Mouse (Mus musculus): ENCODE results near the gene Gm20388. TPM values are rescaled to one million over a fixed set of nuclear protein-coding genes. Genes with fewer than 3 reads are reported as not detected.
"Not testable (repeated sequence)": the region's sequence is repeated elsewhere in the genome, so short reads cannot be mapped to it uniquely, and the experiment has no call there.

The Gm20388 gene
- total RNA-seq, 2 experiments from 2014 or later: 5.8 TPM; not detected in 1

DNA sequence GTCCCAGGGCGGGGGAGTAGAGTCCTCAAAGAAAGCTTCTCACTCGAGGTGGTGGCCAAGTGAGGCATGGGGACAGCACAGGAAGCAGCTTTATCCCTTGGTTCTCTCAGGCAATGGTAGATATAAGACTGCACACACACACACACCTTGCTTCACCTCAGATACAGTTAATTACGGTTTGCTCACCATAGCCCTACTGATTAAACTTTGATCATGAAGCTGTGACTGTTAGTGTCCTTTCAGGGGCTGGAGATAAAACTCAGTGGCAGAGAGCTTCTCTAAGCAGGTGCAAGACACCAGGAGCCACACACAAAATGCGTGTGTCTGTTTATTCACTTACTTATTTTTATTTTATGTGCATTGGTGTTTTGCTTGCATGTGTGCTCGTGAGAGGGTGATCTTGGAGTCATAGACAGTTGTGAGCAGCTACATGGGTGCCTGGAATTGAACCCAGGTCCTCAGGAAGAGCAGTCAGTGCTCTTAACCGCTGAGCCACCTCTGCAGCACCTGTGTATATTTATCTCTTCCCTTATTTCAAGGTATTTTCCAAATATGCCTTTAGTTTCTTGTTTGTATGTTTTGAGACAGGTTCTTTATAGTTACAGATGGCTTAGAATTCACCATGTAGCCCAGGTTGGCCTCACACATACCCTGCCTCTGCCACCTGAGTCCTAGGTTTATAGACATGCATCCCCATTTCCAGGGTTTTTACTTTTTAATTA lies 3897.4 kb downstream of the Gm20388 start:
- no peak for DNase-seq

GRCm38 (mm10) chr8:123808671-123809070 lies 3898.0 kb downstream of the Gm20388 start:
- DNase-seq: no peak

DNA sequence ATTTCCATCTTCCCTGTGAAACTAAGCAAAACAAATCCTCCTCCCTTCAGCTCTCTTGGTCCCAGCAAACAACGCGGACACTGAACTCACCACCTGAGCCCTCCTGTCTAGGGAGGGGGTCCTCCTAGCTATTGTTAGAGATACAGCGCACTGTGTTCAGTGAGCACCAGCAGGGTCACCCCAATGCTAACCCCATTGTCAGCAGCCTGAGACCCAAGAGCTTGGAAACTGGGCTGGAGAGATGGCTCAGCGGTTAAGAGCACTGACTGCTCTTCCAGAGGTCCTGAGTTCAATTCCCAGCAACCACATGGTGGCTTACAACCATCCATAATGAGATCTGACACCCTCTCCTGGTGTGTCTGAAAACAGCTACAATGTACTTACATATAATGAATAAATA lies 3898.7 kb downstream of the Gm20388 start:
- DNase-seq: not testable (repeated sequence)

GRCm38 (mm10) chr8:123812227-123812626 lies 3901.6 kb downstream of the Gm20388 start:
- no peak for DNase-seq

GRCm38 (mm10) chr8:123813173-123813891 lies 3902.7 kb downstream of the Gm20388 start:
- DNase-seq: no peak

GRCm38 (mm10) chr8:123813892-123814266 lies 3903.2 kb downstream of the Gm20388 start:
- no peak for DNase-seq

DNA sequence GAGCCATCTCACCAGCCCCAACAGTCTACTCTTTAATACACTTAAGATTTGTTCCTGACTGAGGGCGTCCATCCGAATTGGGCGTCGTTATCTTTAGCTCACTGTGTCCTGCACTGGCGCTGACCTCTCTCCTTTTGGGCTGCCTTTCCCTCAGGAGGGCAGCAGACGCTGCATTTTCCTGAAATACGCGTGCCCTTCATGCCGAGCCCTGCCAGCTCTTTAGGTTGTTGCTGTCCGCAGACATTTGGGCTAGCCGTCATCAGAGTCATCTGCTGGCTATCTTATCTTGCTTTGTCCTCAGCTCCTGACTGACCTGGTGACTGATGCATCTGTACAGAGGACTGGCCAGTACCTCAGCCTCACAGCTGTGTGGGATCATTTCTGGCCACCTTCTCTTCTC lies 3904.7 kb downstream of the Gm20388 start:
- no peak for DNase-seq

- DNase-seq: no peak
Measured at GRCm38 (mm10) chr8:123816939-123817338, 3906.3 kb downstream of the Gm20388 start.

DNA sequence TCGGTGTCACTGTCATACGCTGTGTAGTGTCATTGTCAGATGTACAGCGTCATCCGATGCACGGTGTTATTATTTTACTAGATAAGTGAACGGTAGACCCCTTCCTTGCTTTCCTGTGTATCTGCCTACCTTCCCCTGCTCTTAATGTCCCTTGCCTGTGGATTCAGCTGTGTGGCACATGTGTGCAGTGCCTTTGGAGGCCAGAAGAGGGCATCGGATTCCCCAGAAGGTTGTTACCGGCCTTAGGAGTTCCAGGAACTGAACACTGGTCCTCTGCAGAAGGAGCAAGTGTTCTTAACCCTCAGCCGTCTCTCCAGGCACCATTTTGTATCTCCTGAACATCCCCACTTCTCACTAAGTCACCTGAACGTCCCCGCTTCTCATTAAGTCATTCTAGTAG lies 3907.1 kb downstream of the Gm20388 start:
- no peak for DNase-seq

DNA sequence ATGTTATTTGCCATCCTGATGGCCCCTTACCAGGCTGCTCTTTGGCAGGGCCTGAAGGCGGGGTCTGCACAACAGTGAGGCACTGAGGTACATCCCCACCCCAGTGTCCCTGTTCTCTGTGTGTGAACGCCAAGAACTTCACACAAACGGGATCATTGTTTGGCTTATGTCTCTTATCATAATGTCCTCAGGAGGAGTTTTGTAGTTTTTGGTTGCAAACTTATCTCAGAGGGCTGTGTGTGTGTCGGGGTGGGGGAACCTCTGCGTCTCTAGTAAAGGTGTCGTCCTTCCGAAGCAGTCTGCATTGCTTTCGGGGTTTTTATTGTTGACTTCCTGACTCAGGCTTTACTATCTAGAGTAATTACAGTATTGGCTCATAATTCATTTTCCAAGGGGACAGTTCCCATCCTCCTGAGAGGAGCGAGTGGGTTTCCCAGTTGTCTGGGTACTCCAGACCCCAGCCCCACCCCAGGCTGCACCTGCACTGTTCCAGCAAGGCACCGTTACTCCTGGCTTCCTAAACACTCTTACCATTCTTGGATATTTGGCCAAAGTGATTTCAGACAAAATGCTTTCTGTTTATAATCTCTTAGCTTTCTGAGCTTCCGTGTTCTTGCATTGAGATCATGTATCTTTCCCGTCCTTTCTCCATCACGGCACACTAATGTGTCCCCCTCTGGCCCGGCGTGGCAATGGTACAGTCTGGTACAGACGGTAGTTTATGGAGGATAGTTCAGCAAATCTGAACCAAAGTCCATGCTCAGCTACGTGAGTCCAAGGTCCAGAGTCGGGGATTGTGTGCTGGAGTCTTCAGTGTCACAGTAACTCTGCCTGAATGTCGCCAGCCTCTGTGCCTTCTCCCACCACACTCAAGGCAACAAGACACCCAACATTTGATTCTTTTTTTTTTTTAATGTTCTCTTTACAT lies 3909.3 kb downstream of the Gm20388 start:
- no peak for DNase-seq

GRCm38 (mm10) chr8:123820780-123821179 lies 3910.1 kb downstream of the Gm20388 start:
- DNase-seq: no peak

- no peak for DNase-seq
Measured at GRCm38 (mm10) chr8:123823111-123823510, 3912.5 kb downstream of the Gm20388 start.

DNA sequence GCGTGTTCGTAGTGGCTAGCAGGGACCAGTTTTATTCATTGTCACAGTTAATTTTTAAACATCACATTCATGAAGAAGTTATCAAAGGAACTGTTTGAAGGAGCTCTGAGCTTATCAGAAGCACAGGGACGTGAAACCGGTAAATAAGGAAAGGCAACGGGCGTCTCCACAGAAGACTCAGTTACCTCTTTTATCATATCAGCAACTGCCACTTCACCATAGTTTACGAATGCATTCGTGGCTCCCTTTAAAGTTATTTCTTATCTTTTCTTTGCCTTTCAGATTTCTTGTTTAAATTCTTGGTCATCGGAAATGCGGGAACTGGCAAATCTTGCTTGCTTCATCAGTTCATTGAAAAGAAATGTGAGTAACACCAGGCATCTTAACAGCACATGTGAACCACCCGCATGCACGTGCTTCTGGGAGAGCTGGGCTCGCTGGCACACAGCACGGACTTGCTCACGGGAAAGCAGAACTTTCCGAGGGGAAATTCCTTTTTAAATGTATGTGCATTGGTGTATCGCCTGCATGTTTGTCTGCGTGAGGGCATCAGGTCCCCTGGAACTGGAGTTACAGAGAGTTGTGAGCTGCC lies 3913.0 kb downstream of the Gm20388 start:
- DNase-seq: no peak

DNA sequence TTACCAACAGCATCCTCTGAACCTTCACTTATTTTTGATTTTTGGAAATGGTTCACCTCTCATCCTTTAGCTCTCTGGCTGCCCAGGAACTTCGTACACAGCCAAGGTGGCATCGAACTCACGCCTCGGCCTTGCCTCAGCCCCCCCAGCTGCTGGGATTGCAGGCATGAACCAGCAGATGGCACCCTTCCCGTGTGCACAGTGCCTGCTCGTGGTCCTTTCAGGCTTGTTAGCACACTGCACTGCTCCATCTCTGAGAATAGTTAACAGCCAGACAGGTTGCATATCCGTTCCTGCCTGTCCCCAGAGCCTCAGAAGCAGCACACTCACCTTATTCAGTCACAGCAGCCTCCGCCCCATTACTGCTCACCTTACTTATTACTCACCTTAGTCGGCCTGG lies 3915.4 kb downstream of the Gm20388 start:
- DNase-seq: no peak

GRCm38 (mm10) chr8:123826758-123827157 lies 3916.1 kb downstream of the Gm20388 start:
- no peak for DNase-seq

DNA sequence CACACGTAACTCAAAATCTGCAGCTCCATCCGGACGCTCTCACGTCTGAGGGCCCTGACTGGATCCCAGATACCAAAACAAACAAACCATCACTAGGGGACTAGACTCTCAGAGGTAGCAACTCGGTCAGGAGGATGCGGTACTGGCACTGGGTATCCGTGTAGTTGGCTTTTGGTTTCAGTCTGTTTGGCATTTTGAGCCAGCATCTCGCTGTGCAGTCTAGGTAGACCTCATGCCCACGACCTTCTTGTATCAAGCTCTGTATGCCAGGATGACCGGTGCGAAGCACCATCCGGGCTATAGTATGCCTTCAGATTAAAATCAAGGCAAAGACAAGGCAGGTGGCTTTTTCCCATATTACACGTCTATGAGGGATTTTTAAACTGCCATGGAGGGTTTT lies 3916.9 kb downstream of the Gm20388 start:
- no peak for DNase-seq

- peak; percentile 54 for DNase-seq
Measured at GRCm38 (mm10) chr8:123832757-123833156, 3922.1 kb downstream of the Gm20388 start.

GRCm38 (mm10) chr8:123835451-123835850 lies 3924.8 kb downstream of the Gm20388 start:
- DNase-seq: peak; percentile 58

- no peak for DNase-seq
Measured at GRCm38 (mm10) chr8:123836354-123836753, 3925.7 kb downstream of the Gm20388 start.

DNA sequence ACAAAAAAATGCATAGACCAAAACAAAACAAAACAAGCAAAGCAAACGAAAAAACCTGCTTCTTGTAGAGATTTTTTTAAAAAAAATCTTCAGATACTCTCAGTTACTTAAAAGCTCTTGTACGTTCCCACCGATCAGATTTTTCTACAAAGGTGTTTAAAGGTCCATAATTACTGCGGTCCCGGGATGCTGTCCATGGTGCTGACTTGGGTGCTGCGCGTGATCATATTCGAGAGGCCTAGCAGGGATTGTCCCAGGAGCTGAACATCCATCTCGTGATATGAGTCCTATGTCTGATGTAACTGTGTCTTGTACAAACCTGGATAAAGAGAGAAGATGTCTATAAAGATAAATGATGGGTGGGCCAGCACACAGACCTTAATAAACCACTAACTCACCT lies 3927.9 kb downstream of the Gm20388 start:
- peak; percentile 39 for DNase-seq

DNA sequence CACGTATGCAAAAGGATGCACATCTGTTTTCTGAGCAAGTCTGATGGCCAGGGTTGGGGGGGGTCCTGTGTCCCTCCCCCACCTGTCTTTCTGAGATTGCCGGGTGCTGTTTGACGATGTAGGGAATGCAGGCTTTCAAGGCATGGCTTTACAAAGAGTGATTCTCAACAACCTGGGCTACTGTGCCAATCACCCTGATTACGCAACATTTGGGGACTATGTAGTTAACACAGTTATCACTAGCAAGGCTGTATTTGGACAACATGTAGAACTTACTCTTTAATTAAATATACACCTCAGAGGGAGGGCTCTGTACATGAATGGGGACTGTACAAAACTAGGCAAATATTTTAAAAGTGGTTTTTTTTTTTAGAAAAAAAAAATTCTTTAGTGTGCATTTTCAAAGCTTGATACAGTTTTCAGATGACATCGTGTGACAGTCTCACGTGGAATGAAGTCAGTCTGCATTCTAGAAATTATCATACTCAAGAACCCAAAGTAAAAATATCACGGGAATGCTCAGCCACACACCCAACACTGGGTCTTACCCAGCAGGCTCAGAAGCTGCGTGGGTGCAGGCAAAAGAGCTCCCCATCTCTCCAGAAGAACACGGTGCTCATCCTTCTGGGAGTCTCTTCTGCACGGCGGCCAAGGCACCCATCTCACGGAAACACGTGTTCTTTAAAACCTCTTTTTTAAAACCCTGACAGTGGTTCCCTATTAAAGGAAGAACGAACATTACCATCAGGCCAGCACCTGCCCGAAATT lies 3930.1 kb downstream of the Gm20388 start:
- no peak for DNase-seq

GRCm38 (mm10) chr8:123842086-123842485 lies 3931.4 kb downstream of the Gm20388 start:
- DNase-seq: no peak

Data from heart, postnatal 4 days (tissue).